Mouse (Mus musculus) liver, embryonic 13.5 days (tissue): ENCODE results near the gene Rxfp4. TPM values are rescaled to one million over a fixed set of nuclear protein-coding genes. Genes with fewer than 3 reads are reported as not detected.

Experiments used
- ATAC-seq: fragments of 200-750 bp; cut with Nextera tagmentation; 2 replicates; pipeline ENCODE4 v1.8.0; 2017; ENCODE audit warnings: low read depth, mild to moderate bottlenecking, moderate number of reproducible peaks, moderate library complexity
- DNase-seq: peaks from one replicate; pipeline ENCODE4 v3.0.0; 2022
- H3K27ac ChIP-seq: fragments of 300-500 bp; sonication (generic); 2 replicates; pipeline ENCODE4 v1.5.1; 2015; ENCODE audit warnings: moderate library complexity, mild to moderate bottlenecking, inconsistent platforms
- H3K27me3 ChIP-seq: fragments of 300-500 bp; sonication (generic); 2 replicates; pipeline ENCODE4 v1.6.1; 2015; ENCODE audit warnings: mild to moderate bottlenecking, inconsistent platforms
- H3K36me3 ChIP-seq: fragments of 300-500 bp; sonication (generic); 2 replicates; pipeline ENCODE4 v1.6.1; 2015; ENCODE audit warnings: mild to moderate bottlenecking, inconsistent platforms
- H3K4me1 ChIP-seq: fragments of 300-500 bp; sonication (generic); replicated peaks from 2 replicates; pipeline ENCODE4 v1.6.1; 2015; ENCODE audit warnings: inconsistent platforms
- H3K4me2 ChIP-seq: fragments of 300-500 bp; sonication (generic); 2 replicates; pipeline ENCODE4 v1.6.1; 2015; ENCODE audit warnings: inconsistent platforms, mild to moderate bottlenecking, moderate library complexity
- H3K4me3 ChIP-seq: fragments of 300-500 bp; sonication (generic); replicated peaks from 2 replicates; pipeline ENCODE4 v1.5.1; 2015; ENCODE audit warnings: mild to moderate bottlenecking, inconsistent platforms
- H3K9ac ChIP-seq: fragments of 300-500 bp; sonication (generic); 2 replicates; pipeline ENCODE4 v1.6.1; 2015; ENCODE audit warnings: mild to moderate bottlenecking, inconsistent platforms
- H3K9me3 ChIP-seq: fragments of 300-500 bp; sonication (generic); replicated peaks from 2 replicates; pipeline ENCODE4 v1.6.1; 2016; ENCODE audit warnings: inconsistent platforms
- WGBS: fragments of 180-500 bp; shearing (Covaris S2); methylation state at CpG from one replicate; pipeline ENCODE4 v1.1.7; 2015; ENCODE audit not compliant: insufficient replicate concordance; 5-methylcytosine and 5-hydroxymethylcytosine counted together
- polyA plus RNA-seq: library from polyadenylated mRNA; unstranded; fragments of >200 nt; fragmentation: Nextera tagmentation; extraction: Ambion mirVana; gene quantifications from 2 replicates; pipeline ENCODE4 v1.2.1, GENCODE M21; 2015

The Rxfp4 gene
- polyA plus RNA-seq, 1 experiment from 2014 or later, result not detected

DNA sequence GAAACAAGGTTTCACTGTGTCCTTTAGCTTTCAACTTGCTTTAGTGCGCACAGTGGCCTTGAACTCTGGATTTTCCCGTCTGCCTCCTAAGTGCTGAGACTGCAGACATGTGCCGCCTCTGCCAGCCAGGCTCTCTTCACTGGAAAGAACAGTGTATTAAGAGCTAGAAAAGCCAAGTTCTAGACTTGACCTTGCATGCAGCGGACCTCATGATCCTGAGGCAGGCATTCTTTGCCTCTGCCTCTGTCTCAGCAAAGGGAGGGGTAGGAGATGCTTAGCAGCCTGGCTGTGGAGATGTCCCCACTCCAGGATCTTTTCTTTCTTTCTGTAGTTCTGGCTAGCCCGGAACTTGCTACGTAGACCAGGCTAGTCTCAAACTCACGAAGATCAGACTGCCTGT, 48.1 kb downstream of the Rxfp4 start:
- no peaks in the 10 kb centered on the region for H3K36me3 ChIP-seq
- no peak overlapping the region for H3K9ac ChIP-seq
- DNase-seq (no peak), ATAC-seq (no peak)
- H3K27ac ChIP-seq, result no peak overlapping the region
- no peak overlapping the region for H3K4me3 ChIP-seq
- no peak overlapping the region for H3K4me2 ChIP-seq
- no peaks in the 10 kb centered on the region for H3K9me3 ChIP-seq
- H3K4me1 ChIP-seq, result peaks cover 28% of the 10 kb centered on the region
- H3K27me3 ChIP-seq, result peaks cover 4% of the 10 kb centered on the region; the same call in 1 of the 2 replicates
- 76% methylated on average over 7 of the region's 7 CpGs for WGBS

- no peaks in the 10 kb centered on the region for H3K36me3 ChIP-seq
- no peak overlapping the region for H3K9ac ChIP-seq
- ATAC-seq, result peak; percentile 43
- H3K4me1 ChIP-seq, result peaks cover 28% of the 10 kb centered on the region
- peaks cover 4% of the 10 kb centered on the region; the same call in 1 of the 2 replicates for H3K27me3 ChIP-seq
- WGBS, result 10% methylated on average over 6 of the region's 6 CpGs
- no peak overlapping the region for H3K27ac ChIP-seq
- peak; percentile 57 for DNase-seq
- H3K9me3 ChIP-seq, result no peaks in the 10 kb centered on the region
- no peak overlapping the region for H3K4me2 ChIP-seq
- H3K4me3 ChIP-seq, result no peak overlapping the region
These were observed 49.2 kb downstream of the Rxfp4 start for GRCm38 (mm10) chr3:88603714-88604161.

DNA sequence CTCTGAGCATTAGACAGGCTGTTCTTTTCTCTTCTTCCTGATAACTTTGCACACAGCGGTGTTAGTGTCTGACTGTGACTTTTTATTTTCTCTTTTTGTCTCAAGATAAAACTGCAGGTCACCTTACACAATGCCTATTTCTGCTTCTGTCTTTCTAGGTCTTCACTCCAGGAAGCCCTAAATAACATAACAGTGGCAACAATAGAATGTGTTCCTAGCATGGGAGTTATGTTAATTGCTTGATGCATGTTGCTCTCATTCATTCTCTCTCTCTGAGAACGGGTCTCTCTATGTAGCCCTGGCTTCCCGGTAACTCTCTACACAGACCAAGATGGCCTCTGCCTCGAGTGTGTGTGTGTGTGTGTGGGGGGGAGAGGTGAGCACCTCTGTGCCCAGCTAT, 50.5 kb downstream of the Rxfp4 start:
- DNase-seq (no peak), ATAC-seq (no peak)
- H3K4me3 ChIP-seq, result no peak overlapping the region
- H3K9ac ChIP-seq, result no peak overlapping the region
- 66% methylated on average over 4 of the region's 4 CpGs for WGBS
- H3K9me3 ChIP-seq, result no peaks in the 10 kb centered on the region
- no peak overlapping the region for H3K4me2 ChIP-seq
- H3K27me3 ChIP-seq, result peaks cover 4% of the 10 kb centered on the region; the same call in 1 of the 2 replicates
- H3K27ac ChIP-seq, result no peak overlapping the region
- H3K36me3 ChIP-seq, result no peaks in the 10 kb centered on the region
- peaks cover 21% of the 10 kb centered on the region for H3K4me1 ChIP-seq

Other genes with a start within 250 kb of the Rxfp4 start
- gene Pmf1, start 242.8 kb downstream of the Rxfp4 start, polyA plus RNA-seq, result 97.1 and 105 TPM in 2 replicates
- 10.4 and 13.2 TPM in 2 replicates for gene Slc25a44, start 228.0 kb downstream of the Rxfp4 start, polyA plus RNA-seq
- gene Sema4a, start 192.0 kb downstream of the Rxfp4 start, polyA plus RNA-seq, result 13.8 and 15.8 TPM in 2 replicates
- 165 and 184 TPM in 2 replicates for gene Lmna, start 143.2 kb downstream of the Rxfp4 start, polyA plus RNA-seq
- gene Mex3a, start 120.7 kb downstream of the Rxfp4 start, polyA plus RNA-seq, result 1.2 and 1.5 TPM in 2 replicates
- gene Rab25, start 104.8 kb downstream of the Rxfp4 start, polyA plus RNA-seq, result 0.15 TPM in 1 of 2 replicates, not detected in the other
- gene Lamtor2, start 100.1 kb downstream of the Rxfp4 start, polyA plus RNA-seq, result 88.4 and 95.9 TPM in 2 replicates
- gene Ubqln4, start 99.4 kb downstream of the Rxfp4 start, polyA plus RNA-seq, result 20.7 and 22.8 TPM in 2 replicates
- gene Ssr2, start 77.3 kb downstream of the Rxfp4 start, polyA plus RNA-seq, result 187 and 206 TPM in 2 replicates
- gene Arhgef2, start 47.2 kb downstream of the Rxfp4 start, polyA plus RNA-seq, result 16.4 and 17.9 TPM in 2 replicates
- gene Khdc4, start 32.7 kb upstream of the Rxfp4 start, polyA plus RNA-seq, result 23.8 and 29.9 TPM in 2 replicates
- gene Rit1, start 63.7 kb upstream of the Rxfp4 start, polyA plus RNA-seq, result 34.4 and 36.3 TPM in 2 replicates
- gene Syt11, start 122.0 kb upstream of the Rxfp4 start, polyA plus RNA-seq, result 1.2 and 1.3 TPM in 2 replicates
- 3.6 and 4.2 TPM in 2 replicates for gene Gon4l, start 182.1 kb upstream of the Rxfp4 start, polyA plus RNA-seq